Mouse (Mus musculus) hindbrain, postnatal 0 days (tissue): ENCODE data around the gene Prkab2. TPM values are rescaled to one million over a fixed set of nuclear protein-coding genes. Genes with fewer than 3 reads are reported as not detected.

Source experiments
- ATAC-seq: fragments of 200-750 bp; cut with Nextera tagmentation; 2 replicates; pipeline ENCODE4 v1.8.0; 2017; ENCODE audit warnings: mild to moderate bottlenecking, moderate TSS enrichment, moderate library complexity
- DNase-seq: peaks from one replicate; pipeline ENCODE4 v3.0.0-alpha.2; 2015; ENCODE audit warnings: low spot score
- H3K27ac ChIP-seq: fragments of 300-500 bp; sonication (generic); 2 replicates; pipeline ENCODE4 v1.5.1; 2014; ENCODE audit warnings: mild to moderate bottlenecking
- H3K27me3 ChIP-seq: fragments of 300-500 bp; sonication (generic); 2 replicates; pipeline ENCODE4 v1.6.1; 2014; ENCODE audit warnings: low read length, mixed read lengths; ENCODE audit not compliant: insufficient read depth
- H3K36me3 ChIP-seq: fragments of 300-500 bp; sonication (generic); 2 replicates; pipeline ENCODE4 v1.6.1; 2014; ENCODE audit warnings: low read length, mixed read lengths; ENCODE audit not compliant: insufficient read depth
- H3K4me1 ChIP-seq: fragments of 300-500 bp; sonication (generic); 2 replicates; pipeline ENCODE4 v1.6.1; 2014; ENCODE audit warnings: antibody characterized with exemption, low read length, mixed read lengths; ENCODE audit not compliant: insufficient read depth
- H3K4me2 ChIP-seq: fragments of 300-500 bp; sonication (generic); 2 replicates; pipeline ENCODE4 v1.6.1; 2014; ENCODE audit warnings: low read depth, mild to moderate bottlenecking, low read length, moderate library complexity, mixed read lengths
- H3K4me3 ChIP-seq: fragments of 300-500 bp; sonication (generic); 2 replicates; pipeline ENCODE4 v1.5.1; 2014; ENCODE audit warnings: low read length
- H3K9ac ChIP-seq: fragments of 300-500 bp; sonication (generic); replicated peaks from 2 replicates; pipeline ENCODE4 v1.6.1; 2014; ENCODE audit warnings: mild to moderate bottlenecking, low read length, moderate library complexity, mixed read lengths
- H3K9me3 ChIP-seq: fragments of 300-500 bp; sonication (generic); 2 replicates; pipeline ENCODE4 v1.6.1; 2016; ENCODE audit warnings: low read length, mixed read lengths
- CTCF ChIP-seq: IDR thresholded peaks from 2 replicates; pipeline ENCODE4 v1.5.1; 2016; ENCODE audit warnings: antibody characterized with exemption, control low read depth, low read depth
- whole genome bisulfite sequencing: fragments of 180-500 bp; shearing (Covaris S2); extraction: QIAGEN DNeasy Blood & Tissue Kit; methylation state at CpG from one replicate; pipeline ENCODE4 v1.1.7; 2014; 5-methylcytosine and 5-hydroxymethylcytosine counted together
- polyA plus RNA-seq: library from polyadenylated mRNA; unstranded; fragments of >200 nt; fragmentation: Nextera tagmentation; extraction: Ambion mirVana; gene quantifications from 2 replicates; pipeline ENCODE4 v1.2.1, GENCODE M21; 2015
- total RNA-seq: library from RNA; depleted of rRNA; stranded (reverse); fragments of >200 nt; gene quantifications from 2 replicates; pipeline ENCODE4 v1.2.3, GENCODE M21; 2014

Gene Prkab2
- total and polyA plus RNA-seq, 2 experiments from 2014 or later, result 16.1 to 21.6 TPM

DNA sequence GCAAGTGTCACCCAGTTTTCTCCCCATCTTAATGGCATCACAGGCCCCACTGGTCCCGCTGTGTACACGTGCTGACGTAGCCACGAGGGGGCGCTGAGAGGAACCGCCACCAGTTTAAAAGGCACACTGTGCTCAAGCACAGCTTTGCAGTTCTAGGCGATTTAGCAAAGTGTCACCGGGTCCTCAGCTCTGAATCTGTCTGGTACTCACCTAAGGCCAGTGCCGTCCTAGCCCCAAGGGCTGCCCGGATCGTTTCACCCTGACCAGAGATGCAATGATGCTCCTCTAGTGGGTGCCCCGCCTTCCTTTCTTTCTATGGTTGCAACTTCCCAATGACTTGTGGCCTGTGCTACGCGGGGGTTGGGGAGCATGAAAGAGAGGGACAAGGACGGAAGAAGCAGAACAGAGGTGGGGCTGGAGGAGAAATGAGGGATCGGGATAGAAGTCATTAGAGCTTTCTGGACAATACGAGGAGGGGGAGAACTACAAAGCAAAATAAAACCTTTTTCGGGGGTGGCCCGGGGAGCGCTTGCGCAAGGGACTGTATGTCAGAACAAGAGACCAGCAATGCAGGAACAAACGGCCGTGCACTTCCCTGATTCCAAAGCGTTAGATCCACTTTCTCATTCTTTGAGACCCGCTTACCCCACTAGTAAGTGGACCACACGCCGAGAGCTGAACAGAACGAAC lies 22.8 kb downstream of the Prkab2 start:
- Histone ChIP-seq H3K4me1 (no peaks in the 10 kb centered on the region), H3K9ac (peak overlapping the region; percentile 46; the same call in 1 of the 2 replicates), H3K36me3 (no peaks in the 10 kb centered on the region), H3K27me3 (no peaks in the 10 kb centered on the region), H3K4me3 (peak overlapping the region; percentile 36), H3K9me3 (no peaks in the 10 kb centered on the region), H3K4me2 (peak overlapping the region; percentile 65), H3K27ac (peak overlapping the region; percentile 22; the same call in 1 of the 2 replicates)
- DNase-seq (peak; percentile 80), ATAC-seq (peak; percentile 75)
- peak; percentile 81 for TF ChIP-seq CTCF
- 3% methylated on average over 28 of the region's 28 CpGs for WGBS

DNA sequence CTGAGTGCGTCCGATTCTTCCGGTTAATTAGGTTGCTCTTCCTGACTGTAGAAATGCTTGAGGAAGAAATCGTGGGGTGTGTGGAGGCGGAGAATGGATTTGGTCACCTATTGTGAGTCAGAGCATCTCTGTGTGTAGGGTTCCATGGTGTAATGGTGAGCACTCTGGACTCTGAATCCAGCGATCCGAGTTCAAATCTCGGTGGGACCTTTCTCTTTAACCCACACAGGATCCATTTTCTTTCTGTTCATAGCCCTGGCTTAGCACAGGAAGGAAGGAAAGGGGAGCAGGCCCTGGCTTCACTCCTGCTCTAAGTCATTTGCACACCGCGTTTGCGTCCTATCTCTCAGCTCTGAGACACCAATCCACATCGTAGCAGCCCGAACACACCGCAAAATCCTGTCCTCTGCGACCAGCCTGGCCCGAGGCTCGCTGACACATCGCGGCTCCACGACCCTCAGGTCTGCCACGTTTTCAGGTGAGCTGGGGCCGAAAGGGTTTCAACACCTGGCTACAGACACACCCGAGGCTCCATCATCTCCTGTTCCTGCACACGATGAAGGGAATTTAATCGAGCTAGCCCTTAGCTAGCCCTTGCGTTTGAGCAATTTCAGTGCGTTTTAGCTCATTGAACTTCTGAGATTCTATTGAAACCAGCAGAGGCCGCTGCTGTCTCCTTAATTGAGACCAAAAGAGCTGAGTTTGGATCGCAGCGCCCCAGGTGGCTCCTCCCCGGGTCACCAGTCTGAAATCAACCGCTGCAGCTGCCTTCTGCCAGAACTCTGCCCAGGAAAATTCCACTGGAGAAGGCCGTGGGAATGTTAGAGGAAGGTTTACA lies 23.5 kb downstream of the Prkab2 start:
- Histone ChIP-seq H3K4me1 (no peaks in the 10 kb centered on the region), H3K36me3 (no peaks in the 10 kb centered on the region), H3K4me2 (peak overlapping the region; percentile 65), H3K9ac (peak overlapping the region; percentile 46), H3K27ac (peak overlapping the region; percentile 22; the same call in 1 of the 2 replicates), H3K9me3 (no peaks in the 10 kb centered on the region), H3K4me3 (peak overlapping the region; percentile 36), H3K27me3 (no peaks in the 10 kb centered on the region)
- peak; percentile 78 for TF ChIP-seq CTCF
- ATAC-seq (peak; percentile 71), DNase-seq (peak; percentile 88)
- 1% methylated on average over 33 of the region's 33 CpGs for WGBS

DNA sequence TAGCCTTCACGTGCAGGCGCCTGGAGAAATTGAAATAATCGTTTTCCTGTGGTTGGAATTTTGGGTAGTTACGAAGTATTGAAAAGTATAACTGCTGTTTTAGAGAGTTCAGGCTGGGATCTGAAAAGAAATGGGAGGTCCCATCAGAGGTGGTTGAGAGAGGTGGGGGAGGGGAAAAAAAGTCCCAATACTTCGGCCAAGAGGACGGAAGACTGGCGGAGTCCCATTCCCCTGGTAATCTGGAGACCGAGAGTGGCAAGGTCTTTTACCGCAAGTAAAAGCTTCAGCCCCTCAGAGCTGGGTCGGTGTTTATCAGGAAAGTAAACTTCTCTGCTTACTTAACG lies 24.1 kb downstream of the Prkab2 start:
- TF ChIP-seq CTCF, result no peak
- H3K9ac ChIP-seq, result no peak overlapping the region
- WGBS, result 2% methylated on average over 11 of the region's 11 CpGs

DNA sequence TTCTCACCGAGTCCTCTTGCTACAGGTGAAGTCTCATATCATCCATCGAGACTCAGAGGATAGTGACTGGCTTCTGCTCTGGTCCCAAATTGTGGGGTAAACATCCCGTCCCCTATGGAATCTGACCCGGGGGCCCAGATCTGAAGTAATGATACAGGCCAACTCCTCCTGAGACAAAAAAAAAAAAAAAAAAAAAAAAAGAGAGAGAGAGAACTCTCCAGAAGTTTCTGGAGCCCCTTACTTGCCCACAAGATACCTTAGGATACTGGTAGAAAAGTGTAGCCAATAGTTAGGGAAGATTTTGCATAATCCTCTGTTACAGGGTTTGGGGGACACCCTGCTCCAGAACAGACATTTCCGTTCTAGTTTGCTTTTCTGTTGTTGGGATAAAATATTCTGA lies 24.6 kb downstream of the Prkab2 start:
- Histone ChIP-seq H3K27ac (no peak overlapping the region), H3K4me3 (peak overlapping the region; percentile 36; the same call in 1 of the 2 replicates), H3K9me3 (no peaks in the 10 kb centered on the region), H3K9ac (no peak overlapping the region), H3K36me3 (no peaks in the 10 kb centered on the region), H3K4me1 (no peaks in the 10 kb centered on the region), H3K27me3 (no peaks in the 10 kb centered on the region), H3K4me2 (peak overlapping the region; percentile 65)
- ATAC-seq, result no peak
- 22% methylated on average over 5 of the region's 5 CpGs for WGBS
- no peak for TF ChIP-seq CTCF
- DNase-seq, result no peak

More for the DNA sequence above, 24.1 kb downstream of the Prkab2 start:
- DNase-seq (no peak), ATAC-seq (no peak)
- no peaks in the 10 kb centered on the region for H3K4me1 ChIP-seq
- H3K27me3 ChIP-seq, result no peaks in the 10 kb centered on the region
- no peaks in the 10 kb centered on the region for H3K9me3 ChIP-seq
- no peaks in the 10 kb centered on the region for H3K36me3 ChIP-seq
- no peak overlapping the region for H3K27ac ChIP-seq
- H3K4me3 ChIP-seq, result peak overlapping the region; percentile 36
- H3K4me2 ChIP-seq, result peak overlapping the region; percentile 65

DNA sequence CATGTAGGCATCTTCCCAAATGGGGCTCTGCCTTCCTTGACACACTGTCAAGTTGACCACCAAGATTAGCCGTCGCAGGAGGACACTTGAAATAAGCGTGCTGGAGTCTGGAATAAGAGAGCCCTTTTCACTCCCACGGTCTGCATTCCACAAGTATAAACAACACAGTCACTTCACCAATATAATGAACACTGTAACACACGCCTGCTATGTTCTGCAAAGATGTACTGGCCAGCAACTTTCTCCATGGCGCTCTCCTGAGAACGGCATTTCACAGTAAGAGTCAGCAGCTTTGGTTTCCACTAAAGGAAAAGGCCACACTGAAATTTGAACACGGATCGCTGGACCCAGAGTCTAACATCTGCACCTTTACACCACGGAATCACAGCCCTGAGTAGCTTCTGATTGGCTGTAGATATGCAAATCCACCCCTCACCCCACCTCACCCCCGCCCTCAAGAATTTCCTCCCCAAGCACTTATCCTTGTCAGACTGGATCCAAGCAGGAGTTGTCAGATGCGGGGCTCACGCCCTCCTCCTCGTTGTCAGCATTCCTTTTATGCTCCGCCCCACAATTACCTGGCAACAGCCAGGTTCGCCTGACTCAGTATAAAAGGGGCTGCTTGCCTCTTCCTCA lies 25.7 kb downstream of the Prkab2 start:
- Histone ChIP-seq H3K27me3 (no peaks in the 10 kb centered on the region), H3K4me2 (no peak overlapping the region), H3K4me1 (no peaks in the 10 kb centered on the region), H3K9me3 (no peaks in the 10 kb centered on the region), H3K27ac (no peak overlapping the region), H3K4me3 (no peak overlapping the region), H3K9ac (no peak overlapping the region), H3K36me3 (no peaks in the 10 kb centered on the region)
- no peak for TF ChIP-seq CTCF
- 9% methylated on average over 16 of the region's 16 CpGs for WGBS
- peak; percentile 2 for DNase-seq
- no peak for ATAC-seq

DNA sequence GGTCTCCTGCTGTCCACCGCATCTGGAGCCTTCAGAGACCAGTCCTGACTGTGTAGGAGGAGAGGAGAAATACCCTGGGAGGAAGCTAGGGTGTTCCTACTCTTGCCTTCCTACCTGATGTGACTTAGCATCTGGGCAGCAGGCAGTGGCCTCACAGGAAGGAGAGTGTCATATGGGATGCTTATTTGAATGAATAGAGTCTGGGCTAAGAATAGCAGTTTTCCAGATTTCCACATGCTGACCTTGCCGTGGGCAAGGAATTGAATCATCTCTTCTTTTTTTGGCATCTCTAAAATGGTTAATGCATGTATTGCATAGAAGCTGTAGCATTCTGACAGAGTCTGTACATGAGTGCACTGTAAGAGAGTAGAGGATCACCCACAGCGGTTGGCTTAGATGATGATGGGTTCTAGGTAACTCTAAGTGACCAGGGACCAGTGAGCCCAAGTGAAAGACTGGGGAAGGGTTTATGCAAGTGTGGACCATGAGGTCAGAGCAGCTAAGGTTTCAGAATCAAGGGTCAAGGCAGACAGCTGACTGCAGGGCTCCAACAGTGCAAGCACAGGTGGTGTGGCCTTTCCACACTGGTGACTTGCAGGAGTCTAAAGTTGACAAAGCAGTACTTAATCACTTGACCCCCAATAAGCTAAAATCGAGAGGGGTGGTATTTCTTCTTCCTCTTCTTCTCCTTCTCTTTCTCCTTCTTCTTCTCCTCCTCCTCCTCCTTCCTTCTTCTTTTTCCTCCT lies 28.6 kb downstream of the Prkab2 start:
- no peaks in the 10 kb centered on the region for H3K9me3 ChIP-seq
- H3K4me1 ChIP-seq, result no peaks in the 10 kb centered on the region
- ATAC-seq (no peak), DNase-seq (no peak)
- H3K9ac ChIP-seq, result no peak overlapping the region
- H3K27me3 ChIP-seq, result no peaks in the 10 kb centered on the region
- no peak for TF ChIP-seq CTCF
- no peak overlapping the region for H3K27ac ChIP-seq
- 84% methylated on average over 4 of the region's 4 CpGs for WGBS
- H3K36me3 ChIP-seq, result peaks cover 22% of the 10 kb centered on the region; the same call in 1 of the 2 replicates
- H3K4me2 ChIP-seq, result no peak overlapping the region
- H3K4me3 ChIP-seq, result no peak overlapping the region
